Mouse (Mus musculus) midbrain, embryonic 10.5 days (tissue): Measurements from ENCODE around the gene Gpr137c. TPM values are rescaled to one million over a fixed set of nuclear protein-coding genes. Genes with fewer than 3 reads are reported as not detected.

Source experiments
- DNase-seq: peaks from one replicate; pipeline ENCODE4 v3.0.0-alpha.2; 2017; ENCODE audit warnings: low spot score
- H3K27ac ChIP-seq: fragments of 300-500 bp; sonication (generic); replicated peaks from 2 replicates; pipeline ENCODE4 v1.5.1; 2016; ENCODE audit warnings: mild to moderate bottlenecking
- H3K27me3 ChIP-seq: fragments of 300-500 bp; sonication (generic); 2 replicates; pipeline ENCODE4 v1.6.1; 2016; ENCODE audit warnings: low read depth, mild to moderate bottlenecking; ENCODE audit not compliant: poor library complexity, severe bottlenecking
- H3K36me3 ChIP-seq: fragments of 300-500 bp; sonication (generic); 2 replicates; pipeline ENCODE4 v1.6.1; 2016; ENCODE audit warnings: mild to moderate bottlenecking, moderate library complexity
- H3K4me1 ChIP-seq: fragments of 300-500 bp; sonication (generic); 2 replicates; pipeline ENCODE4 v1.6.1; 2016
- H3K4me3 ChIP-seq: fragments of 300-500 bp; sonication (generic); 2 replicates; pipeline ENCODE4 v1.5.1; 2016; ENCODE audit warnings: mild to moderate bottlenecking, moderate library complexity
- H3K9me3 ChIP-seq: fragments of 300-500 bp; sonication (generic); replicated peaks from 2 replicates; pipeline ENCODE4 v1.6.1; 2016; ENCODE audit warnings: mild to moderate bottlenecking
- WGBS: fragments of 180-500 bp; shearing (Covaris S2); methylation state at CpG from one replicate; pipeline ENCODE4 v1.1.7; 2016; 5-methylcytosine and 5-hydroxymethylcytosine counted together
- polyA plus RNA-seq: library from polyadenylated mRNA; unstranded; fragments of >200 nt; fragmentation: Nextera tagmentation; extraction: Ambion mirVana; gene quantifications from 2 replicates; pipeline ENCODE4 v1.2.1, GENCODE M21; 2016

Gpr137c gene
- polyA plus RNA-seq, result 4.1 and 6.0 TPM in 2 replicates

- Histone ChIP-seq H3K27me3 (no peaks in the 10 kb centered on the region), H3K27ac (peak within 1 kb of the TSS; percentile 96), H3K4me3 (peak within 1 kb of the TSS; percentile 91), H3K9me3 (no peaks in the 10 kb centered on the region), H3K36me3 (no peaks in the 10 kb centered on the region), H3K4me1 (peaks cover 20% of the 10 kb centered on the region)
- DNase-seq, result peak; percentile 98
- WGBS, result 1% methylated on average over 79 of the region's 86 CpGs
Measured at GRCm38 (mm10) chr14:45219281-45220089, at the start of gene Gpr137c. Gene Gpr137c (plus strand): TSS chr14:45219717.

- peaks cover 7% of the 10 kb centered on the region; the same call in 1 of the 2 replicates for H3K4me1 ChIP-seq
- no peaks in the 10 kb centered on the region for H3K9me3 ChIP-seq
- no peaks in the 10 kb centered on the region for H3K27me3 ChIP-seq
- no peak for DNase-seq
- WGBS, result 94% methylated on average over 5 of the region's 5 CpGs
- no peak overlapping the region for H3K27ac ChIP-seq
- H3K4me3 ChIP-seq, result no peak overlapping the region
- no peaks in the 10 kb centered on the region for H3K36me3 ChIP-seq
Measured at GRCm38 (mm10) chr14:45172260-45172659, 47.3 kb upstream of the Gpr137c start.

GRCm38 (mm10) chr14:45175012-45175740 lies 44.3 kb upstream of the Gpr137c start:
- no peaks in the 10 kb centered on the region for H3K9me3 ChIP-seq
- 82% methylated on average over 14 of the region's 14 CpGs for WGBS
- peaks cover 7% of the 10 kb centered on the region; the same call in 1 of the 2 replicates for H3K4me1 ChIP-seq
- no peaks in the 10 kb centered on the region for H3K27me3 ChIP-seq
- H3K27ac ChIP-seq, result no peak overlapping the region
- H3K4me3 ChIP-seq, result no peak overlapping the region
- no peaks in the 10 kb centered on the region for H3K36me3 ChIP-seq
- no peak for DNase-seq

- H3K27ac ChIP-seq, result no peak overlapping the region
- 82% methylated on average over 2 of the region's 2 CpGs for WGBS
Measured at GRCm38 (mm10) chr14:45179186-45179585, 40.3 kb upstream of the Gpr137c start.

GRCm38 (mm10) chr14:45179606-45180005 lies 39.9 kb upstream of the Gpr137c start:
- H3K4me1 ChIP-seq, result peaks cover 7% of the 10 kb centered on the region; the same call in 1 of the 2 replicates
- peaks cover 3% of the 10 kb centered on the region; the same call in 1 of the 2 replicates for H3K36me3 ChIP-seq
- no peaks in the 10 kb centered on the region for H3K27me3 ChIP-seq
- H3K27ac ChIP-seq, result no peak overlapping the region
- WGBS, result 87% methylated on average over 2 of the region's 2 CpGs
- H3K9me3 ChIP-seq, result no peaks in the 10 kb centered on the region
- DNase-seq, result no peak
- H3K4me3 ChIP-seq, result no peak overlapping the region

More at GRCm38 (mm10) chr14:45179186-45179585, 40.3 kb upstream of the Gpr137c start:
- peaks cover 3% of the 10 kb centered on the region; the same call in 1 of the 2 replicates for H3K36me3 ChIP-seq
- no peak for DNase-seq
- peaks cover 7% of the 10 kb centered on the region; the same call in 1 of the 2 replicates for H3K4me1 ChIP-seq
- no peaks in the 10 kb centered on the region for H3K27me3 ChIP-seq
- no peak overlapping the region for H3K4me3 ChIP-seq
- H3K9me3 ChIP-seq, result no peaks in the 10 kb centered on the region

GRCm38 (mm10) chr14:45181611-45182010 lies 37.9 kb upstream of the Gpr137c start:
- no peak for DNase-seq
- Histone ChIP-seq H3K27me3 (no peaks in the 10 kb centered on the region), H3K4me1 (no peaks in the 10 kb centered on the region), H3K27ac (no peak overlapping the region), H3K9me3 (no peaks in the 10 kb centered on the region), H3K4me3 (no peak overlapping the region), H3K36me3 (peaks cover 3% of the 10 kb centered on the region; the same call in 1 of the 2 replicates)
- WGBS, result 83% methylated on average over 4 of the region's 4 CpGs

GRCm38 (mm10) chr14:45190999-45191398 lies 28.5 kb upstream of the Gpr137c start:
- peaks cover 4% of the 10 kb centered on the region; the same call in 1 of the 2 replicates for H3K36me3 ChIP-seq
- DNase-seq, result no peak
- peaks cover 8% of the 10 kb centered on the region; the same call in 1 of the 2 replicates for H3K9me3 ChIP-seq
- no peaks in the 10 kb centered on the region for H3K4me1 ChIP-seq
- H3K4me3 ChIP-seq, result no peak overlapping the region
- no peak overlapping the region for H3K27ac ChIP-seq
- no peaks in the 10 kb centered on the region for H3K27me3 ChIP-seq
- 85% methylated on average over 2 of the region's 2 CpGs for WGBS

GRCm38 (mm10) chr14:45200607-45201006 lies 18.9 kb upstream of the Gpr137c start:
- Histone ChIP-seq H3K4me1 (no peaks in the 10 kb centered on the region), H3K27ac (no peak overlapping the region), H3K27me3 (no peaks in the 10 kb centered on the region), H3K36me3 (peaks cover 14% of the 10 kb centered on the region; the same call in 1 of the 2 replicates), H3K9me3 (no peaks in the 10 kb centered on the region), H3K4me3 (no peak overlapping the region)
- no peak for DNase-seq

GRCm38 (mm10) chr14:45210683-45211082 lies 8.8 kb upstream of the Gpr137c start:
- no peak for DNase-seq
- peaks cover 25% of the 10 kb centered on the region for H3K36me3 ChIP-seq
- WGBS, result 77% methylated on average over 4 of the region's 4 CpGs

GRCm38 (mm10) chr14:45211431-45211830 lies 8.1 kb upstream of the Gpr137c start:
- Histone ChIP-seq H3K9me3 (no peaks in the 10 kb centered on the region), H3K4me3 (no peak overlapping the region), H3K27me3 (no peaks in the 10 kb centered on the region), H3K27ac (no peak overlapping the region), H3K4me1 (no peaks in the 10 kb centered on the region), H3K36me3 (peaks cover 25% of the 10 kb centered on the region)
- 90% methylated on average over 1 of the region's 1 CpGs for WGBS
- no peak for DNase-seq

More at GRCm38 (mm10) chr14:45210683-45211082, 8.8 kb upstream of the Gpr137c start:
- no peak overlapping the region for H3K27ac ChIP-seq
- no peaks in the 10 kb centered on the region for H3K4me1 ChIP-seq
- H3K4me3 ChIP-seq, result no peak overlapping the region
- no peaks in the 10 kb centered on the region for H3K27me3 ChIP-seq
- H3K9me3 ChIP-seq, result no peaks in the 10 kb centered on the region

- no peaks in the 10 kb centered on the region for H3K27me3 ChIP-seq
- DNase-seq, result no peak
- H3K4me3 ChIP-seq, result no peak overlapping the region
- no peaks in the 10 kb centered on the region for H3K9me3 ChIP-seq
- 95% methylated on average over 9 of the region's 9 CpGs for WGBS
- H3K4me1 ChIP-seq, result peaks cover 18% of the 10 kb centered on the region
- H3K27ac ChIP-seq, result no peak overlapping the region
- H3K36me3 ChIP-seq, result peaks cover 3% of the 10 kb centered on the region
Measured at GRCm38 (mm10) chr14:45216711-45217340, 2.7 kb upstream of the Gpr137c start.

GRCm38 (mm10) chr14:45217693-45218092 lies 1.8 kb upstream of the Gpr137c start:
- H3K27me3 ChIP-seq, result no peaks in the 10 kb centered on the region
- 84% methylated on average over 4 of the region's 4 CpGs for WGBS
- DNase-seq, result no peak
- H3K4me1 ChIP-seq, result peaks cover 20% of the 10 kb centered on the region
- no peaks in the 10 kb centered on the region for H3K36me3 ChIP-seq
- H3K27ac ChIP-seq, result no peak overlapping the region
- no peak overlapping the region for H3K4me3 ChIP-seq
- H3K9me3 ChIP-seq, result no peaks in the 10 kb centered on the region
